Mouse (Mus musculus) G1E (cell line): ENCODE measurements at regions not wholly inside any gene's neighbourhood (a gene's known extent, or its start where the extent isn't known, plus 50 kb on each side); places are given as distances from the start of the nearest gene placed in this dataset.

Source experiments
- CTCF ChIP-seq: IDR thresholded peaks from 2 replicates; pipeline ENCODE4 v1.5.1; 2012; ENCODE audit warnings: low read depth, low read length, inconsistent platforms, mixed read lengths
- GATA2 ChIP-seq: IDR thresholded peaks from 2 replicates; pipeline ENCODE4 v1.6.1; 2012; ENCODE audit warnings: low read depth, low read length, inconsistent platforms, borderline replicate concordance

- TF ChIP-seq CTCF (no peak), GATA2 (no peak)
These were observed 609.9 kb downstream of the Lmo4 start for GRCm38 (mm10) chr3:143595081-143595480.
